Mouse (Mus musculus) small intestine, adult 2 months (tissue): ENCODE measurements around the gene Cpsf6.

Source experiments
- CTCF ChIP-seq: fragments of 200-500 bp; IDR thresholded peaks from 2 replicates; pipeline ENCODE4 v1.5.1; 2012; ENCODE audit warnings: low read depth, mild to moderate bottlenecking, control low read depth, inconsistent platforms, low read length, moderate library complexity, mixed read lengths; ENCODE audit not compliant: insufficient replicate concordance, insufficient read length; ENCODE audit errors: extremely low read depth
- POLR2A ChIP-seq: fragments of 200-500 bp; IDR thresholded peaks from 2 replicates; pipeline ENCODE4 v1.6.1; 2012; ENCODE audit warnings: low read depth, mild to moderate bottlenecking, control low read depth, inconsistent platforms, low read length, moderate library complexity

- TF ChIP-seq POLR2A = no peak
- TF ChIP-seq CTCF = no peak
These were observed 15.1 kb upstream of the Cpsf6 start for GRCm38 (mm10) chr10:117394738-117395550.
